Mouse (Mus musculus) frontal cortex, postnatal 10 days (tissue): Measurements from ENCODE around the gene Gpr141.
"Not testable (repeated sequence)": the region's sequence is repeated elsewhere in the genome, so short reads cannot be mapped to it uniquely, and the experiment has no call there.

Source experiments
- DNase-seq, 2 experiments: peaks; one replicate each; pipeline ENCODE4 v3.0.0; 2022; ENCODE audit warnings: low spot score in 2 of 2, mixed read lengths in 1 of 2

The Gpr141 gene

DNA sequence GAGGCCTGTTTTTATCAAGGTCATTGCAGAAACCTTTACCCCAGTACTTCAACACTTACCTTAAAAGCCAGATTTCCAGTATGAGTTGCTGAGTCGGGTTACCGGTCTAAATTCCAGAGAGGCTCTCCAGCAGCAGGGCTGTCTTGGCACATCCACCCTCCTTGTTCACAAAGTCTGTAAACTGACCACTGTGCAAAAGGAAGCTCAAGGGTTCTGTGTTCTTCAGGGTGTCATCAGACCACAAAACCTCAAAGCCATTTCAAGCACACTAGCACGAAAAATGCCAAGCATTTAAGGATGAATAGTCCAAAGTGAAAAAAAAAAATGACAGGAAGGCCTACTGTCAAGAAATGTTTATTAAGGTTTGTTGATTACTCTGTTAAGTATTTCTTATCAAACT, at the start of gene Gpr141:
Gpr141 (minus strand) TSS at position 187 of the 400 bp plus-strand sequence.
- DNase-seq: no peak

DNA sequence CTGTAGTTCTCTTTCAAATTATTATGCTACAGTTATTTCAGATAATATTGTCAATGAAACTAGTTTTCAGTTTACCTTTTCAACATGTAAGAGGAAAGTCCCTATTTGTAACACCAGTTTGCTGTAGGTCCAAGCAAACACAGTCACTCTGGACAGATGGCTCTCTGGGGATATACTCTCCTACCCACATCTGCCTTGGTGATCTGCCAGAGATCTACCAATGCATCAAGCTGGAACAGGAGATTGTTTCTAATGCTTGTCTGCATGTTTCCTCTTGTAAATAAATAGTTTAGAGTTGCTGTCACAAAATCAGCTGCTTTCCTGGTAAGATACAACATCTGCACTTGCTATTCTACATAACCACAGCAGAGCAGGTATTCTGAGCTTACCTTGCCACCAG, 40.2 kb upstream of the Gpr141 start:
- no peak for DNase-seq

DNA sequence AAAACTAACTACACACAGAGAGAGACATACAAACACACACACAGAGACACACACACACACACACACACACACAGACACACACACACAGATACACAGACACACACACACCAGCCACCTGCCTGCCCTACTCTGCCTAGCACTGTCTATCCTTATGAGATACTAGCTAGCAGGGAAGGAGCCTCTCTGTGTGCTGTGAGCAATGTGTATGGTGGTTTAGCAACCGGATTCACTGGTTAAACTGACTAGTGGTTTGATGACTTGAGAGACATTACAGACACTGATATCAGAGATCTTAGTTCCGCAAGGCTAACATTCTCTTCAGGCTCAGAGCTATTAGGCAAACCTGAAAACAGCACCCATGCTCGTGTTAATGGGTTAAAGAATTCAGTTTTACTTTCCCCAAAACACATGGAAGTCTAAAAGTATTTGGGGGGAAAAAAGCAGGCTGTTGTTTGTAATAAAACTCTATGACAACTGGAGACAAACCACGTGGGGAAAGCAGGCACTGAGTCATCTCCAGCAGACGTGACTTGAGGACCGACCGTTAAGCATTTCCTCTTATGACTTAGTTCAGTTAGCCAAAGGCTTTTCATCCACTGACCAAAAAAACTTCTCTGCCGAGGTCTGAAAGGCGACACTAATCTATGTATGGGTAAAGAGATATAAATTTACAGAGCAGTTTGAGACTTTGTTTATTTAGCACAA, 30.7 kb upstream of the Gpr141 start:
- DNase-seq: no peak

DNA sequence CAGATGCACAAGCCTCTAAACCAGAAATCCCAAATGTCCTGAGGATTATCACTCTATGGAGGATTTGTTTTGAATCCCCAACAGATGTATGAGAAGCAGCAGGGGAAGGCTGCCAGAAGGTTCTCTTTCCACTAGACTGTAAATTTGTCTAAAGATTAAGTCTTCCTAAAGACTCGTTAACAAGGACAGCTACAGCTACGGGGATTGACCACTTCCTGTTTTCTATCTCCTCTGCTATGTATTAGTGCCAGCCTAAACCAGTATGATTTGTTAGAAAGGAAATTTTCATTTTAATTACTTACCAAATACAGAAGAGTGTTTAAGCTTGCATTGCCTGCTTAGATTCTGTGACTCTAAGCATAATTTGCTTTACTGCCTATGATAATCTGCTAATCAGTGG, 30.0 kb upstream of the Gpr141 start:
- DNase-seq: no peak

DNA sequence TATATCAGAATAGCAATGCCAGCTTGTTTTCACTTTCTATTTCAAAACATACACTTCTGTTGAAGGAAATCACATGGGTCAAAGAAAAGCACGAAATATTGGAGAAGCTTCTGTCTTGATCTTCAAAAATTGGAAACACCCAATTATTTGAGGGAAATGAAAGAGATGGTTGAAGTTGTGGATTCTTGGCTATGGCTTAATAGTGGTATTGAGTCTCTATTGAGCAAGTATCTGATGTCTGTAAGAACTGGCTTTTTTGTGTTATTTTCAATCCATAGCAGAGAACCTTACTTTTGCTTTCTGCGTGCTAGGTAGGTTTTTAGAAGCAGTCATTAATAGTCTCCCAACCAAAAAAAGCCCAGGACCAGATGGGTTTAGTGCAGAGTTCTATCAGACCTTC, 19.4 kb upstream of the Gpr141 start:
- DNase-seq: no peak

DNA sequence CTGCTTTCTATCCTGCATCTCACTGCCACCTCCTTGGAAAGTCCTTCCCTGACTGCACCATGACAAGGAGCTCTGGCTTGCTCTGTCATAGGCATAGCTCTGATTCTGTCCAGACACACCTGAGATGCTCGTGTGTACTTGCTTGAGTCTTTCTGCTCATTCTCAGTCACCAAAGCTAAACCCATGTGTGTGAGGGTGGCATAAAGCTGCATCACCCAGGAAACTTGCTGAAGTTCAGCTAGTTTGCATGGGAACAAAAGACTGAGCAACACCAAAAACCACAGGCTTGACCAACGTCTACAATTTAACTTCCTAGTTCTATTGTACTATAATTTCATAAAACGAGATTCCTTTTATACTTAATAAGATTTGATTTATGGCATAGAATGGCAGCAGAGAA, 18.6 kb upstream of the Gpr141 start:
- no peak for DNase-seq

DNA sequence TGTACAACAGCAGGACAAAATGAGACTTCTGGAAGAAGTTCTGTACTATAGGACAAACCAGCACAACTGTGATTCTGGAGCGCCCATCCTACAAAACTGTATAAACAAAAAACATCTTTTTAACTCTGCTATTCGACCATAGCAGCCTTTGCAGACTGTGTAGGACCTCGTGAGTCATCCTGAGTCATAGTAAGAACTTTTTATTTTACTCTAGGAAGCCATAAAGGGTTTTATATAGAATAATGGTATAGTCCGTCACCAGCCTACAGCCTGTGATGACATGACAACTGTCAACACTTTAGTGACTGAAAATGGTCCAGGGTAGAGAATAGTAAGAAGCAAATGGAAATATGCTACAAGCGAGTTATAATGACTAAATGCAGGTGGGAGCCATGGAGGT, 17.6 kb upstream of the Gpr141 start:
- DNase-seq: no peak

DNA sequence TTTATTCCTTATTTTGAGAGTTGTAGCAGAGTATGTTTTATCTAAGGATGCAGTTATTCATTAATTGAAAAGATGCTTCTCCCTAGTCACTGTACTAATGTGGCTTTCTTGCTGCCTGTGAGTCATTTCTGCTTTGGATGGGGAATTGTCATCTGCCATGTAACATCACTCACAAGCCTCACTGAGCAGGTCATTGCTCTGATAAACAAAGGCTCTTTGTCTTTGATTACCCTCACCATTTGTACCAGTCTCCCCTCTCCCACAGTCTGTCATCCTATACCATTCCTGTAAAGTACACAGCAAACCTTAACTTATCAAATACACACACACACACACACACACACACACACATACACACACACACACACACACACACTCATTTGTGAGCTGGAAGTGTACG, 16.1 kb upstream of the Gpr141 start:
- DNase-seq: no peak

DNA sequence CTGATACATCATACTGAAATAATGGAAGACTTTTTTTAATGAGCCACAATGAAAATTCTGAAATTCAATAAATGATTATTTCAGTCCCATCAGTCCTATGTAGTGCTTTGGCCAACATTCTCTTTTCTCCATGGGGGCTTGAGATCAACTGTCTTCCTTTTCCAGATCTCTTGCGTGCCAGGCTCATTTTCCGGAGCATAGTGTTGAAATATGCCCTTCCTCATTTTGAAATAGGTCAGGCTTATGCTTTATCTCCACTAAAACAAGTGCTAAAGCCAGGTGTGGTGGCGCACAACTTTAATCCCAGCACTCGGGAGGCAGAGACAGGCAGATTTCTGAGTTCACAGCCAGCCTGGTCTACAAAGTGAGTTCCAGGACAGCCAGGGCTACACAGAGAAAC, 6.5 kb upstream of the Gpr141 start:
- DNase-seq: no peak

DNA sequence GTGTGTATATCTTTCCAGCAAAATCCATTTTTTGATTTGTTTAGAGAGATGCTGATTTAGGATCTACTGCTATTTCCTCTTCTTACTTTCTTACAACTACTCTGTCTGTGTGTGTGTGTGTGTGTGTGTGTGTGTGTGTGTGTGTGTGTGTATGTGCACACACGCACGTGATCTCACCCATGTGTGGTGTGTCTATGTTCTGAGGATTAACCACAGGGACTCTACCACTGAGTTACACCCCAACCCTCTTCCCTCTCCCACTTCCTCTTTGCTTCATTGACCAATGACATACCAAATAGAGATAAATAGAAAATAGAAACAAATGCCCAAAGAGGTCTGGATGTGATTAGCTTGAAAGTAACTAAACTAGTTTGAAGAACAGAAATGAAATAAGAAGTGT, 4.0 kb upstream of the Gpr141 start:
- no peak for DNase-seq

DNA sequence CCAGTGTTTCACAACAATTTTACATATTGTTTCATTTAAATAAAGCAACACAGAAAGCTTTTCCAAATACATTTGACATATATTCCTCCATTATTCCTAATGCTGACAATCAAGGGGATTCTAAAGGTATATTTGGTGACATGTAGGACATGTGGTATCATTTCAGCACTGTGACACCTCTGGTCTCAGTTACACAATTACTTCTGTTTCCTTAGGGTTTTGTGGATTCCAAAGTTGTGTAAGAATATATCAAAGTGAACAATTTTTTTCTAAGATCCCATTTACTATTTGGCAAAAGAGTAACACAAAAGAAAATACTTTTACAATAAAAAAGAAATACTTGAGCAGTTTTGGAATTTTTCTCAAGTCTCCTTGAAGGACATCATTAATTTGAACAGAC, 2.4 kb downstream of the Gpr141 start:
- no peak for DNase-seq

DNA sequence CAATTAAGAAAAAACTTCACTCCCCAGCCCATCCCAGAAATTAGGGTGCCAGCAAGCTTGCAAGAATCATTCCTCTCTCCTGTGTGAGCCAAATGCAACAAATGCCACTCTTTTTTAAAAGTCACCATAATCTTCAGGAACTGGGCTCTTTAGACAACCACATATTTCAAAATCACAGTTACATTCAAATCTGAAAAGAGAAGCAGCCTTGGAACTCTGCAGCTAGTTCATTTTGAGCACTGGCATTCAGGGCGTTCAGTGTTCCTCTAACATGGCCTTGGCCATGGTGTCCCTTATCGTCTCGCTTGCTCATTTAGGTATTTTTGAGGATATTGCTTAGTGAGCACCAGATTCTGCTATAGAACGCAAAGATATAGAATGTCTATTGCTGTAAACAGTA, 4.1 kb downstream of the Gpr141 start:
- DNase-seq: no peak

DNA sequence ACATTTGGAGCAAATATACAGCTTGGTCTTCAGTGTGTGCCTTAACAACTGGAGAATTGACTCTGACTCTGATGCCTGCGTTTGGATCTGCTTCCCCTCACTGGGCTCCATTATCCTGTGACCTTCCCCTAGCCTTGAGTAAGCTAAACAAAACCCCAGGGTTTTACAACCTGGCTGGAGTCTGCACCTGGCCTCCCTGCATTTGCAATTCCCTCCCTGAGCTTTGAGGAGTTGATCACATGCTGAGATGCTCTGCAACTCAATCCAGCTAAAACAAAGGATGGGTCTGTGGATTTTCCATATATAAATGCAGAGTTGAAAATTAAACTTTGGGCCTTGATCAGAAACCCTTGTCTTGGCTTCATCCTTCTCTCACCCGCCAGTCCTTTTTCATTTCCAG, 4.8 kb downstream of the Gpr141 start:
- no peak for DNase-seq

DNA sequence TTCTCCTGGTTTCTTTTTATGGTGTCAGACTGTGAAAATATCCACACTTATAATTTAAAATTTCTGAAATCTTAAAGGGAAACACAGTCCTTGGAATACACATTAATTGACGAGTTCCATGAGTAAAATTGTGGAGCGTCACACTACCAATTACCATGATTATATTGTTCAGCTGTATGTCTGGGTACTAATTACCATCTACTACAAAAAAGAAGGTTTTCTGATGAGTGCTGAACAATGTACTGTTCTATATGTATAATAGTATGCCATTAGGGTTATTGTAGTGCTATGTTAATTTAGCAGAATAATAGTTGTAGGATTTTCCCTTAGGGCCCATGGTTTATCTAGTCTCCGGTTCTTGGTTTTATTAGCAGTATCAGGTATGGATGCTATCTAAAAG, 29.1 kb downstream of the Gpr141 start:
- no peak for DNase-seq

DNA sequence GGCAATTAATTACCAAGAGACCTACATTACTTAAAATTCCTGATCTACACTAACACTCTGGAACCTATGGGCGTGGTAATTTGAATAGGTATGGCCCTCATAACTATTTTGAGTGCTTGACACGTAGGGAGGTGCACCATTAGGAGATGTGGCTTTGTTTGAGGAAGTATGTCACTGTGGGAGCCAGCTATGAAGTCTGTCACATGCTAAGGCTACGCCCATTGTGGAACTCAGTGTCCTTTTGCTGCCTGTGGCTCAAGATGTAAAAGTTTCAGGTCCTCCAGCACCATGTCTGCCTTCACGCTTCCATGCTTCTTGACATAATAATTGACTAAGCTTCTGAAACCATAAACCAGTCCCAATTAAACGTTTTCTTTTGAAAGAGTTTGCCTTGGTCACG, 29.6 kb downstream of the Gpr141 start:
- DNase-seq: no peak

DNA sequence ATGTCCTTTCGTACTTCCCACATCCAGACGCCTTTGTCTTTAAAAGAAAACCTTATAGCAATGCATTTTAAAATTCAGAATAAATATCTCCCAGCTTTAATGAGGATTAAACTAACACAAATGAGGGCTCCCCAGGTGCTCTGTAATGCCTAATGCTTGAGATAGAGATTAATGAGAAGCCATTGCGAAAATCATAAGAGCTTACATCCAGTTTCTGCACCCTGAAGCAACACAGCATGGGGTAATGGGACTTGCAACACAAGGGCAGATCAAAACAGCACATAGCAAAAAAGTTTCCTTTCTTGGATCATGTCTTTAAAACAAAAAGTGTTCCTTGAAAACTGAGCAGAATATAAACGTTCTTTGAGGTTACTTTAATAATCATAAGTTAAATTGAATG, 30.3 kb downstream of the Gpr141 start:
- DNase-seq: no peak

DNA sequence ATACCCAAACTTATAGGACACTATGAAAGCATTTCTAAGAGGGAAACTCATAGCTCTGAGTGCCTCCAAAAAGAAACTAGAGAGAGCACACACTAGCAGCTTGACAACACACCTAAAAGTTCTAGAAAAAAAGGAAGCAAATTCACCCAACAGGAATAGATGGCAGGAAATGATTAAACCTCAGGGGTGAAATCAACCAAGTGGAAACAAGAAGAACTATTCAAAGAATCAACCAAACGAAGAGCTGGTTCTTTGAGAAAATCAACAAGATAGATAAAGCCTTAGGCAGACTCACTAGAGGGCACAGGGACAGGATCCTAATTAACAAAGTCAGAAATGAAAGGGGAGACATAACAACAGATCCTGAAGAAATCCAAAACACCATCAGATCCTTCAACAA, 36.1 kb downstream of the Gpr141 start:
- not testable (repeated sequence) for DNase-seq

DNA sequence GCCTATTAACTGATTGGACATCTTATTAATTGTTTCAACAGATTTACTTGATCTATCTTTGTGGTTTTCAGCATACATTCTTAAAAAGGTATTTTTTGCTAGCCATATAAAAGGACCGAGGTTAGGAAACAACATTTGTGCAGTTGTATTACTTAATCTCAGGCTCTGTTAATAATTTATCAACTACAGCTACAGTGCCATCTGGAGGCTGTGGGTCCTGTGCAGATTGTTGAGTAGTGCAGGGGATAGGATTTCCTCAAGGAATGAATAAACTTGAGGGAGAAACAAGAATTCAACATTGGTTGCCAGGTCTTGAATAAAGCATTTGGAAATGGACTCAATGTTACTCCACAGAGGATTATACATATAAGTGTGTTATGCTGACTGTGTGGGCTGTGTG, 53.9 kb downstream of the Gpr141 start:
- DNase-seq: no peak

DNA sequence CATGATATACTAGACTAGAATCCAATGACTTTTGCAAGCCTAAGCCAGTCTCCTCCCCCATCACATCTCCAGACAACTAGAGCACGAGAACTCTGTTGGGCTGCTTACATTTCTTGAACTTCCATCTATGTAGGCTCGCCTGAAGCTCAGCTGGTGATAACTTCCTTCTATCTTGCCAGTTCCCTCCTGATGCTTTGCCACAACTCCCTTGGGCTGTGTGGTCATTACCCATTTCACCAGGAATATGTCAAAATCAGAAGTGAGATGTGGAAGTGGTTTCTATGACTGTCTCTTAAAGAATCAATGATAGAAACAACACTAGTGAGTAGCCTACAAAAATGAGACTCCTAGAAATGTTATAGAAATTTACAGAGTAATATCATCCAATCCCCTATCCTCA, 56.9 kb downstream of the Gpr141 start:
- no peak for DNase-seq

DNA sequence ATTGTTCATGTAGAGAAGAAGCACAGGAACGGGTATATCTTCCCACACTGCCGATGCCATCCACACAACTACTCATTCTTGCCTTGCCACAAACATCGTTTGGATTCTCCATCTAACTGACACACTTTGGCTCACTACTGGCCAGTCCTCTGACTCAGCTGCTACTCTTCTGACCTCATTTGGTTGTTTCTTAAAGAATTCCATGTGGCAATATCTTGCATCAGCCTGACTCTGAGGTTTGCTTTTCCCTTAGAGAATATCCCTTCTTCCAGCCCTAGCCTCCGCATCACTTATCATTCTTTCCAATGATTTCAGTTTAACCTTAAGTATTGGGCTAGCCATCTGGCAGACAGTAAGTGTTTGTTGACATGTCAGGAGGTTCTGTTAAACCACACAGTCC, 59.8 kb downstream of the Gpr141 start:
- no peak for DNase-seq

DNA sequence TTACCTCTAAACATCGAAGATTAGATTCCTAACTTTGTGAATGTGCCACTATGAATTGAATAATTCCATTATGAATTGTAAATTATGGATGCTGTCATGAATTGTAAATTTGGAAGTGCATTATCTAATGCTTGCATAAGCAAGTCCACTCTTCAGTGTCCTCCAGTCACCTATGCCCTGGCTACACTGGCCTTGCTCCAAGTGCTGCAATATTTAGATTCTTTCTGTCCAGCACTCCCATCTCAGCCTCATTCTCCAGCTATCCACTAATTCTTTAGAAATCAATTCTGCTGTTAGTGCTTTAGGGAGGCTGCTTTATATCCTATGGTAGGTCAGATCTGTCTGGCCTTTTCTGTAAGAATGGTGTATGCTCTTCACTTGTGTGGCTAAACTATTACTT, 60.8 kb downstream of the Gpr141 start:
- no peak for DNase-seq

DNA sequence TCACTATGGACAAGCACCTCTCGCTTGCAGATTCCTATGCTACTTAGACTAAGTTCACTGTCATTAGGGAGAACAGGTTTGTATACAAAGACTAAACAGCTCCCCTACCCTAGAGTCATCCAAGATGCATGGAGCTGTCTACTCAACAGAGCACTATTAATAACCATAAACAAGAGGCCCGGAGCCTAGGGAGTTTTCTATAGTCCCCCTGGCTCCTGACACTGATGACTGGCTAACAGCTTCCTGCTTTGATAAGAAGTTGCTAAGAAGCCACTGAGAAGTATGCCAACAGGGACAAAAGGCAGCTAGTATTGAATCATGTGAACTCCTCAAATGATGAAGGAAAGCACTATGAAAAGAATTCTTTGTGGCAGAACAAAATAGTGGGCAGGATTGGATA, 78.3 kb downstream of the Gpr141 start:
- no peak for DNase-seq

DNA sequence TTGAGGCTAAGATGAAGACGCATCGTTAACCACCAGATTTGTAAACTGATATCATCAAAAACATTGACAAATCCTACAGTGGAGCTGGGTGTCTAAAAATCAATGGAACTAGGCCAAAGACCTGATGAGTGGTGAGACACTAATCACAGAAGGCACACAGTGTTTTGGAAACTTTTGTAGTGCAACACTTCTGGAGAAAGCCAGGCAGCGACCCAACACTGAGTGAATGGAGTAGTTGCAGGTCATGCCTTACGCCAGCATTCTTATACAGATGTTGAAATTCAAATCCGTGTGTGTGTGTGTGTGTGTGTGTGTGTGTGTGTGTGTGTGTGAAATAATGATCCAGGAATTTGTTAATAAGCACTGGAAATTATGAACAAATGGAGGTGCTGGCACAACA, 79.5 kb downstream of the Gpr141 start:
- DNase-seq: no peak

DNA sequence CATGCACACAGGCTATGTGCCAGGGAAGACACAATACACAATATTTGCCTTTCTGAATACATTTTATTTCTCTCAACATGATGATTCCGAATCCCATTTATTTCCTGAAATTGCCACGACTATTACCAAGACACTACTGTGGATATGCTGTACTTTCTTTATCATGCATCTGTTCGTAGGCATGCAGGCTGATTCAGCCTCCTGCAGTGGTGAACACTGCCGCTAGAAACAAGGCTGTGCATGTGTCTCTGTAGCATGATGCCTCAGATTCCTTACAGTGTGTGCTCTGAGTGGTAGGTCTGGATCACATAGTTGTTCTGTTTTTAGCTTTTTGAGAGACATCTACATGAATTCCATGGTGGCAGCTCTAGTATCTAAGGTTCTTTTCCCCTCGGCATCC, 89.5 kb downstream of the Gpr141 start:
- no peak for DNase-seq
